Mouse (Mus musculus) midbrain, embryonic 10.5 days (tissue): Measurements from ENCODE around the gene Alg12. TPM values are rescaled to one million over a fixed set of nuclear protein-coding genes. Genes with fewer than 3 reads are reported as not detected.

Experiments
- DNase-seq: peaks from one replicate; pipeline ENCODE4 v3.0.0-alpha.2; 2017; ENCODE audit warnings: low spot score
- H3K27ac ChIP-seq: fragments of 300-500 bp; sonication (generic); replicated peaks from 2 replicates; pipeline ENCODE4 v1.5.1; 2016; ENCODE audit warnings: mild to moderate bottlenecking
- H3K27me3 ChIP-seq: fragments of 300-500 bp; sonication (generic); 2 replicates; pipeline ENCODE4 v1.6.1; 2016; ENCODE audit warnings: low read depth, mild to moderate bottlenecking; ENCODE audit not compliant: poor library complexity, severe bottlenecking
- H3K36me3 ChIP-seq: fragments of 300-500 bp; sonication (generic); 2 replicates; pipeline ENCODE4 v1.6.1; 2016; ENCODE audit warnings: mild to moderate bottlenecking, moderate library complexity
- H3K4me1 ChIP-seq: fragments of 300-500 bp; sonication (generic); 2 replicates; pipeline ENCODE4 v1.6.1; 2016
- H3K4me3 ChIP-seq: fragments of 300-500 bp; sonication (generic); 2 replicates; pipeline ENCODE4 v1.5.1; 2016; ENCODE audit warnings: mild to moderate bottlenecking, moderate library complexity
- H3K9me3 ChIP-seq: fragments of 300-500 bp; sonication (generic); replicated peaks from 2 replicates; pipeline ENCODE4 v1.6.1; 2016; ENCODE audit warnings: mild to moderate bottlenecking
- WGBS: fragments of 180-500 bp; shearing (Covaris S2); methylation state at CpG from one replicate; pipeline ENCODE4 v1.1.7; 2016; 5-methylcytosine and 5-hydroxymethylcytosine counted together
- polyA plus RNA-seq: library from polyadenylated mRNA; unstranded; fragments of >200 nt; fragmentation: Nextera tagmentation; extraction: Ambion mirVana; gene quantifications from 2 replicates; pipeline ENCODE4 v1.2.1, GENCODE M21; 2016

Gene Alg12
- polyA plus RNA-seq, 1 experiment from 2014 or later, result 11.7 TPM

DNA sequence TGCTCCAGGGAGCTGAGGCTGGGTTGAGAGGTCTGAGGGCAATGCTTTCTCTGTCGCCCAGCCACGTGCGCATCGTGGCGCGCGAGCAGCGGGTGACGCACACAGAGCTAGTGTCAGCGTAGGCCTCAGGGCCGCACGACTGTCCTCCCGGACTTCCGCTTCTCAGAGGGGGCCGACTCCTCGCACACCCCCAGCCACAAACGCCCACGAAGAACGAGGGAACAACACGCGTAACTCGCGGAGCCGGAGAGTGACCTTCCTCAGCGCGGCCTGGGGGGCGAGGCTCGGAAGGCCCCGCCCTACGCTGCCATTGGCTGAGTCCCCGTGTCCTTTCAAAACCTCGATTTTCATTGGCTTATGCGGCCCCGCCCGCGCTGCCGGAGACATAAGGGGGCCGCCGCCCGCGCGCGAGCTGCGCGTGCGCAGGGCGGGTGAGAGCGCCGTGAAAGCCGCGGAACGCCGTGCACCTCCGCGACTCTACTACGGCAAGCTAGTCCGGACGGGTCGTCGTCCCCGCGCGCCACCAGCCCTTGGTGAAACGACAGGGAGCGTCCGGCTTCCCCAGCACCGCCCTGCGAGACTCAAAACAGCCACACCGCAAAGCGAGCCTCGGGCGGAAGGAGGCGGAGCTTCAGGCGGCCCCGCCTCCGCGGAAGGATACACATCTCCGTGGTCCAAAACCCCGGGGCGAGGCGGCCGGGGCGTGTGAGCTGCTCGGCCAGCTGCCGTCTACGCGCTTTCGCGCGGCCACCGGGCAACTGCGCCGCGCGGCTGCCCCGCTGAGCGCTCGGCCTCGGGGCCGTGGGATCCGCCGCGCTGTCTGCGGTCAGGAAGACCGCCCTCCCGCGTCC lies 42.9 kb upstream of the Alg12 start, which contains the start of gene Pim3:
Gene Pim3, plus strand, starts transcription at position 415 of the 851 bp plus-strand sequence.
- Histone ChIP-seq H3K27ac (peak within 1 kb of the TSS; percentile 98), H3K27me3 (peaks cover 9% of the 10 kb centered on the region), H3K4me3 (peak within 1 kb of the TSS; percentile 97), H3K4me1 (peaks cover 57% of the 10 kb centered on the region), H3K9me3 (no peaks in the 10 kb centered on the region), H3K36me3 (peaks cover 32% of the 10 kb centered on the region)
- WGBS, result under 1% methylated on average over 107 of the region's 107 CpGs
- DNase-seq, result peak; percentile 94

DNA sequence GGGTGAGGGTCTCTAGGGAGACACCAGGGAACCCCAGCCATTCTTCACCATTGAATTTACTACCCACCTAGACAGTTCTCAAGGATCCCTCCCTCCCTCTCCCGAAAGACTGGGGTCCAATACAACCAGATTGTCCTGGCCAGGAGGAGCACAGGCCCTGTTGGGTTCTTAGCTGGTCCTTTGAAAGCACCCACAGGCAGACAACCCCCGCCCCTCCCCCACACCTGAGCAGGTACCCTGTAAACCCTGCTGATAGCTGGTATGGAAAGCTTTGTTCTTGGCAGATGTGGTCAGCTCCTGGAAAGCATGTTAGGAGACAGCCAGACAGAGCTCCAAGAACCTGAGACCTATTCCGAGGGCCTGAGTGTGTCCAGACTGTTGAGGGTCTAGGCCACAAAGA lies 41.7 kb upstream of the Alg12 start:
- Histone ChIP-seq H3K27me3 (peaks cover 9% of the 10 kb centered on the region), H3K4me1 (peaks cover 46% of the 10 kb centered on the region), H3K27ac (peak overlapping the region; percentile 98; the same call in 1 of the 2 replicates), H3K9me3 (no peaks in the 10 kb centered on the region), H3K36me3 (peaks cover 19% of the 10 kb centered on the region), H3K4me3 (no peak overlapping the region; the same call in 1 of the 2 replicates)
- 85% methylated on average over 3 of the region's 3 CpGs for WGBS
- DNase-seq, result no peak

DNA sequence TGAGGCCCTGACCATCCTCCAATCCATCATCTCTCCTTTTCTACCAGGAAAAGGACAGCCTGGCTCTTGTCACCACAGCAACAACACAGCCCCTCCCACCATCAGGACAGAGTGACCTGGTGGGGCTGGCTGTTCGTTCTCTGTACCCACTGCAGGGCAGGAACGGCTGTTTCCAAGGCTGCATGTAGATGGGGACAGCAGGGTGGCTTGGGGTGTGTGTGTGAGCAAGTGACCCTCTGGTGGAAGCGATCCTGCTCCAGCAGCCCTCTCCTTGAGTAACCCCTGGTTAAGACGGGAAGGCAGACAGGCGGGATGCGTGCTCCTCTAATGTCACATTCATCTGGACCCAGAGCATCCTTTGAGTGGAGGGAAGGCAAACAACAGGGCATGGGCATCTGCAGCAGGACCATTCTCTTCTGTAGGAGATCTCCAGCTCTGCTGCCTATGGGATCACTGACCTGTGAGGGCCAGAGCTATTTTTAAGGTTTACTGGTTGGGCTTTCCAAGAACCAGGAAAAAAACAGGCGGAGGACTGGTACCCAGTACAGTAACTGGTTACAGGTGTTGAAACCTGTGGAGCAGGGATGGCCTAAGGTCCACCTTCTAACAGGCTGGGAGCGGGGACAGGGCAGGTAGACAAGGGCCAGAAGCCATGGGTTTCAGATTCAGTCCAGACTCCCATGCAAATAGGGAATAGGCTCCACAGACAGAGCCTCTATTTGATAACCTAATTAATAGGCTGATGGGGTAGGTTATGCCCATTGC lies 40.3 kb upstream of the Alg12 start:
- Histone ChIP-seq H3K27me3 (peaks cover 9% of the 10 kb centered on the region), H3K27ac (0 out of 2 replicates have a peak overlapping the region, but pooled peaks have one; percentile 7), H3K9me3 (no peaks in the 10 kb centered on the region), H3K4me3 (no peak overlapping the region), H3K36me3 (peaks cover 5% of the 10 kb centered on the region), H3K4me1 (peaks cover 47% of the 10 kb centered on the region)
- no peak for DNase-seq
- 76% methylated on average over 8 of the region's 8 CpGs for WGBS

DNA sequence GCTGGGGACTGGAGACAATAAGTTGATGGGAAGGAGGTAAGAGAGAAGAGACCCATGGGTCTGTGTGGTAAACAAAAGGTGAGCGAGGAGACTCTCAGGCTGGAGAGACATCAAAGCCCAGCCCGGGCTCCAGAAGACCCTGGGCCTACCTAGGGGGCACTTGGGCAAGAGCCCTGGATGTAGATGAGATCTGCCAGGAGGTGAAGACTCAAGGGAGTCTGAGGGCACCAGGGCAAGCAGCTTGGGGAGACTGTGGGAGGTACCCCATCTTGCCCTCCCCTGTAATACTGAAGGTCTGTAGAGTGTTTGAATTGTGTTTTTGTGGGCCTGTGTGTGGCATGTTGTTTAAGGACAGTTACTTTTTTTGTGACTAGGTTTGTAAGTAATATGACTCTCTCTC lies 39.6 kb upstream of the Alg12 start:
- Histone ChIP-seq H3K4me1 (peaks cover 46% of the 10 kb centered on the region), H3K36me3 (no peaks in the 10 kb centered on the region), H3K27me3 (peaks cover 9% of the 10 kb centered on the region), H3K27ac (0 out of 2 replicates have a peak overlapping the region, but pooled peaks have one; percentile 52), H3K9me3 (no peaks in the 10 kb centered on the region), H3K4me3 (no peak overlapping the region)
- WGBS, result 94% methylated on average over 2 of the region's 2 CpGs
- no peak for DNase-seq

DNA sequence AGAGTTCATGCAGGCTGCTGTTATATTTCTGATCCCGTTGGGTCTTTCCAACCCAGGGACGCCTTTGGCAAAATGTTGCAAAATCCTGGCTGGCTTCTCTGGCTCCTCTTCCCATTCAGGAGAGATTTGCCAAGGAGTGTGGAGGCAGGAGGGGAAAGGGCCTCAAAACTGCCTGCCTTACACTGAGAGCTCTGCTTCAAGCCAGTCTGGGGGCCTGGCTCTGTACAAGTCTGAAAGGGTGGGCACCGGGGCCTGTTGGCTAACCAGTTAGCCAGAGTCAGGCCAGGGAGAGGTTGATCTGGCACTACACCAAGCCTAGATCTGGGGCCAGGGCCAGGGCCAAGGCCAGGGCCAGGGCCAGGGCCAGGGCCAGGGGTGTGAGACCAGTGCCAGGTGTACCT lies 39.0 kb upstream of the Alg12 start:
- H3K4me1 ChIP-seq, result peaks cover 40% of the 10 kb centered on the region
- H3K4me3 ChIP-seq, result no peak overlapping the region
- peak overlapping the region; percentile 52; the same call in 1 of the 2 replicates for H3K27ac ChIP-seq
- no peaks in the 10 kb centered on the region for H3K36me3 ChIP-seq
- DNase-seq, result no peak
- H3K27me3 ChIP-seq, result peaks cover 9% of the 10 kb centered on the region
- H3K9me3 ChIP-seq, result no peaks in the 10 kb centered on the region
- 96% methylated on average over 3 of the region's 3 CpGs for WGBS

DNA sequence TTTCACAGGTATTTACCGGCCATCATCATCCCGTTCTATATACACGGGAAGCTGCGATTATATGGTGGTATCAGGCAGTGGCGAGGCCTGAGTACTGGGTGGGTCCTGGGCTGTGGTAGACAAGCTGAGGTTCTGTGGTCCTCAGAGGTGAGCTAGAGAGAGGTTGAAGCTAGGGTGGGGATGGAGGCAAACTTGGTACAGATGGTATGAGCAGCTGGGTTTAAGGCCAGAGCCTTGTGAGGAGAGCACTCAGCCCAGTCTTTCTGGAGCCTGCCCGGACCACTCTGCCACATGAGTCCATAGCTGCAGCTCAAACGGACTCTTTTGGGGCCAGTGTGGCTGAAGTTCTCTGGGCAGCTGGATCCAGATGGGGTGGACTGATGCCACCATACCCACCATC lies 38.2 kb upstream of the Alg12 start:
- no peak overlapping the region for H3K27ac ChIP-seq
- DNase-seq, result no peak
- H3K36me3 ChIP-seq, result no peaks in the 10 kb centered on the region
- peaks cover 9% of the 10 kb centered on the region for H3K27me3 ChIP-seq
- 94% methylated on average over 7 of the region's 7 CpGs for WGBS
- H3K4me3 ChIP-seq, result no peak overlapping the region
- peaks cover 32% of the 10 kb centered on the region for H3K4me1 ChIP-seq
- no peaks in the 10 kb centered on the region for H3K9me3 ChIP-seq

DNA sequence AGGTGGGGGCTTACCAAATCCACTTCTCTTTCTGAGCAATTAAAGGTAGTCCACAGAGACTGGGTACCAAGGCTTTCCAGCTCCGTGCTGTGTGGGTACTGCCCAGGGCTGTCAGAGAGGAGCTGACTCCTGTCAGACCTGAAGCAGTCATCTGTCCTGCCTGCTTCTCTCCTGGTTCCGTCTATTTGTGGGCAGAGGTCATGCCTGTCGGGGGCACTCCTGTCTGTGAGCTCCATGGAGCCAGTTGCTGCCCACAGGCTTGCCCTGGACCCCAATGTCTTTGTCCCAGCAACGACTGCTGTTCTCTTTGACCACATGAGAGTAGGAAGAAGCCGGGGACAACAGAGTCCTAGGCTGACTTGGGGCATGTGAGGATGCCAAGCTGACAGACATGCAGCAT lies 37.5 kb upstream of the Alg12 start:
- Histone ChIP-seq H3K36me3 (no peaks in the 10 kb centered on the region), H3K27ac (no peak overlapping the region; the same call in 1 of the 2 replicates), H3K4me1 (peaks cover 28% of the 10 kb centered on the region), H3K27me3 (peaks cover 9% of the 10 kb centered on the region), H3K4me3 (no peak overlapping the region), H3K9me3 (no peaks in the 10 kb centered on the region)
- WGBS, result 83% methylated on average over 5 of the region's 5 CpGs
- DNase-seq, result no peak

DNA sequence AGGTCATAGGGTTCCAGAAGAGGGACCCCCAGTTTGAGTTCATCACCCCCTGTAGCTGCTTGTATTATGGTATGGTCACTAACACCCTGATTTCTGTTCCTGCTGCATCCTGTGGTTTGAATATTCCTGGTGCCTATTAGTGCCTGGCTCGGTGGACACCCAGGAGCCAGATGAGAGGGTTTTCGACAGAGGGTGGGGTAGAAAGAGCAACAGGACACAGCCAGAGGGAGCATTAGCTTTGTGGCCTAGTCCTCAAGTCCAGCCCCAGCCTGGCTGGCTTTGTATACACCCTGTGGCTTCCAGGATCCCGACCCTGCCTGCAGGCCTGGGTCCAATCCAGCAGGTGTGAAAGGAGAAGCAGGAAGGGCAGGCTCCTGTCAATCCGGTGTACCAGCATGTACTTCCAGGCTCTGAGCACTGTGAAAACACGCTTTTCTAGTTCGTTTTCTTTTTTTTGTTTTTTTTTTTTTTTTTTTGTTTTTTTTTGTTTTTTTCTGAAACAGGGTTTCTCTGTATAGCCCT lies 36.8 kb upstream of the Alg12 start:
- DNase-seq, result no peak
- Histone ChIP-seq H3K4me3 (no peak overlapping the region), H3K27ac (no peak overlapping the region), H3K9me3 (no peaks in the 10 kb centered on the region), H3K27me3 (peaks cover 5% of the 10 kb centered on the region), H3K36me3 (no peaks in the 10 kb centered on the region), H3K4me1 (peaks cover 24% of the 10 kb centered on the region)
- WGBS, result 76% methylated on average over 6 of the region's 6 CpGs

DNA sequence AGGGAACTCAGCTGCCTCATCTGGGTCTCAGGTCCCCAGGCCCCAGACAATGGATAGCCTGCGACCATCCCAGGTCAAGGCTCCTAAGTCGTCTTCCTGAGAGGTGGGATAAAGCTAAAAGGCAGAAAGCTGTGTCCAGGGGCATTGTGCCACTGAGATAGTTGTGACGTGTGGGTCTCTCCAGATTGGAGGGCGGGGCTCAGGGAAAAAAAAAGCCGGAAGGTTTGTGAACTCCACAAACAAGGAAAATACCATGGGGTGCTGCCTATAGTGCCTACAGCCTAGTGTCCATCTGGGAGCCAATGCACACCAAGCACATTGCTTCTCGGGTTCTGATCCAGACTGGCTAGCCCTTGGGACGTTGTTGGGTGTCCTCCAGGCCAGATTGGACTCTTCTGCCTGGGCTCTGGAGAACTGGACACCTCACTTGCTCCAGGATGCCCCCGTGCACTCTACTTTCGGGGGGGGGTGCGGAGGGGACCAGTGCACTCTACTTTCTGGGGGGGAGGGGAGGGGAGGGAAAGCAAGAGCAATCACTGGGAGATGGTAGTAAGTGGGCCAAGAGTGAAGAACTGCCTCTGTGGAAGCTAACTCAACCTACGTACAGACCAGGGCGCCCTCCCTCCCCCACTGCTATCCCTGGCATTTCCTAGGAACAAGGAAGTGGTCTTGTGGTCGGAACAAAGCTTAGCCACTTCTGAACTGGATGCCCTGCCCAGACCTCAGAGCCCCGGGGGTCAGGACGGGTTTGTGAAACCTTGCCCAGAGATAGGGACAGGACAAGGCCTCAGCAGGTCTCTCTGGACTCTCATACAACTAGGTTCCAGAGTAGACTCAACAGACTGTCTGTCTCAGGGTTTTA lies 36.1 kb upstream of the Alg12 start:
- Histone ChIP-seq H3K36me3 (no peaks in the 10 kb centered on the region), H3K9me3 (no peaks in the 10 kb centered on the region), H3K27ac (no peak overlapping the region), H3K4me3 (no peak overlapping the region), H3K4me1 (peaks cover 31% of the 10 kb centered on the region), H3K27me3 (no peaks in the 10 kb centered on the region)
- no peak for DNase-seq
- 73% methylated on average over 15 of the region's 15 CpGs for WGBS

DNA sequence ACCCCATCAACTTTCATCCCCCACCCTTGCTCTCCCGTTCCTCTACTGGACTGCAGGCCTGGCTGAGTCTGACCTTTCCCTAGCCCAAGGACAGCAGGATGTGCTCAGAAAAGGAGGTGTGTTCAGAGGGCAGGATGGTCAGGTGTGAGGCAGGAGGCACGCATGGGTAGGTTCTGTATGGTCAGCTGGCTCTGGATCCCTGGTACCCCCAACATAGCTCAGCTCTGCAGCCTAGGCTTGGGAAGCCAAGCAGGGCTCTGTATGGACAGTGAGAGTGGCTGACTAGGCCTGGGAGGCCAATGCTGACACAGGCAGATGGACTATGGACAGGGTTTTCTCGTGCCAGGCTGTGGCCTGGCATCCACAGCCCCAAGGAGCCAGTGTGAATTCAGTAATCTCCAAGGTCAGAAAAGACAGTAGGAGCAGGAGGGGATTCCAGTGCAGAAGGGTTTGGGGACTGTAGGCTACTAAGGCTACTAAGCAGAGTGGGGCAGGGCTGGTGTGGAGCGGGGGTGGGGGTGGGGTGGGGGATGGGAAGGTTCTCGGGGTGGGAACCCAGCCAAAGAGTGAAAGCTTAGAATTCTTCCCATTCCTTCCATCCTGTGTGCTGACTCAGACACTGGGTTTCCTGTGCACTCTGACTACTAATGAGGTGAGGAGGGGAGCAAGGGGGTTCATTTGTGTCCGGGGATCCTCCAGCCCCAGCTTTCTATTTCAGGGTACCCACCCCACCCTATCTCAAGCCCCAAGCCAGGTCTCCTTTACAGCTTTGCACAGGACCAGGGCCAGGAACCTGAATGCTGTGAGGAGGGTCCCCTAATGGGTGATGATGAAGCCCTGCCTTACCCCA lies 35.2 kb upstream of the Alg12 start:
- no peak overlapping the region for H3K4me3 ChIP-seq
- H3K4me1 ChIP-seq, result peaks cover 33% of the 10 kb centered on the region
- DNase-seq, result no peak
- 74% methylated on average over 6 of the region's 6 CpGs for WGBS
- H3K27ac ChIP-seq, result no peak overlapping the region
- H3K36me3 ChIP-seq, result no peaks in the 10 kb centered on the region
- H3K9me3 ChIP-seq, result no peaks in the 10 kb centered on the region
- no peaks in the 10 kb centered on the region for H3K27me3 ChIP-seq

DNA sequence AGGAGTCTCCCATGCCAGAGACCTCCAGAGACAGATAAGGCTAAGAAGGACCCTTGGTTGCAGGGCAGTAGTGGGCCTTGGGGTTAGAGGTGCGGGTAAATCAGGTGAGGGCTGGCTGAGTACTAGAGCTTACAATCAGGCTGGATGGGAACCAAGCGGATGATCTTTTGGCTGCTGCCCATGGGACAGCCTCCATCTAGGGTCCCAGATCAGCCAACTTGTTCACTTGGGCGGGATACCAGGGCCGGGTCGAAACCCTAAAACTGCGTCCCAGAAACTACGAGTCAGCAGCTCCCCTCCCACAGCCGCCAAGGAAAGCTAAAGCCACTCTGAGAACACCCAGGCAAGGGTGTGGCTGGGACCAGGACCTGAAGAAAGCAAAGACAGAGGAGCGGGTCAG lies 34.0 kb upstream of the Alg12 start:
- DNase-seq, result no peak
- 89% methylated on average over 9 of the region's 9 CpGs for WGBS
- Histone ChIP-seq H3K4me1 (peaks cover 30% of the 10 kb centered on the region), H3K27ac (no peak overlapping the region), H3K36me3 (no peaks in the 10 kb centered on the region), H3K9me3 (no peaks in the 10 kb centered on the region), H3K4me3 (no peak overlapping the region), H3K27me3 (no peaks in the 10 kb centered on the region)
